Mouse (Mus musculus) heart, adult 2 months (tissue): ENCODE data around the gene Umodl1. TPM values are rescaled to one million over a fixed set of nuclear protein-coding genes. Genes with fewer than 3 reads are reported as not detected.

Experiments used
- DNase-seq, 2 experiments: peaks; one replicate each; pipeline ENCODE4 v3.0.0; 2021
- H3K27ac ChIP-seq: fragments of 200-600 bp; 2 replicates; pipeline ENCODE4 v1.8.1; 2022
- H3K27me3 ChIP-seq: fragments of 200-500 bp; 2 replicates; pipeline ENCODE4 v1.6.1; 2012; ENCODE audit warnings: mild to moderate bottlenecking, low read length, inconsistent platforms, mixed read lengths; ENCODE audit not compliant: control insufficient read depth, insufficient read depth
- H3K36me3 ChIP-seq: fragments of 200-500 bp; 2 replicates; pipeline ENCODE4 v1.6.1; 2012; ENCODE audit warnings: low read length, inconsistent platforms; ENCODE audit not compliant: control insufficient read depth, insufficient read depth
- H3K4me1 ChIP-seq: fragments of 200-500 bp; 2 replicates; pipeline ENCODE4 v1.6.1; 2011; ENCODE audit warnings: low read length; ENCODE audit not compliant: control insufficient read depth, insufficient read depth
- H3K4me3 ChIP-seq: fragments of 200-600 bp; 2 replicates; pipeline ENCODE4 v1.8.1; 2022
- H3K79me2 ChIP-seq: fragments of 200-500 bp; replicated peaks from 2 replicates; pipeline ENCODE4 v1.6.1; 2012; ENCODE audit warnings: mild to moderate bottlenecking, inconsistent platforms, low read length, moderate library complexity, mixed read lengths; ENCODE audit not compliant: control insufficient read depth, insufficient read depth
- H3K9ac ChIP-seq: fragments of 200-500 bp; 2 replicates; pipeline ENCODE4 v1.6.1; 2012; ENCODE audit warnings: low read depth, mild to moderate bottlenecking, control low read depth, inconsistent platforms, low read length, mixed read lengths
- CTCF ChIP-seq: fragments of 200-600 bp; IDR thresholded peaks from 2 replicates; pipeline ENCODE4 v1.8.1; 2022; ENCODE audit warnings: antibody characterized with exemption, mild to moderate bottlenecking, moderate library complexity
- EP300 ChIP-seq: fragments of 200-500 bp; IDR thresholded peaks from 2 replicates; pipeline ENCODE4 v1.6.1; 2011; ENCODE audit warnings: low read depth, low read length, control low read depth; ENCODE audit not compliant: insufficient read depth
- POLR2A ChIP-seq: fragments of 200-500 bp; IDR thresholded peaks from 2 replicates; pipeline ENCODE4 v1.6.1; 2011; ENCODE audit warnings: mild to moderate bottlenecking, low read depth, low read length, control low read depth; ENCODE audit not compliant: insufficient read depth
- WGBS: fragments of 180-500 bp; shearing (Covaris S2); methylation state at CpG from one replicate; pipeline ENCODE4 v1.1.7; 2018; 5-methylcytosine and 5-hydroxymethylcytosine counted together
- intact Hi-C: fragments of 180-260 bp; cut with DNase I; formaldehyde crosslinking; loops from one replicate; pipeline ENCODE4 v1.15.1; 2025
- polyA plus RNA-seq: library from polyadenylated mRNA; depleted of rRNA; stranded (reverse); fragments of >200 nt; gene quantifications from 2 replicates; pipeline ENCODE4 v1.2.3, GENCODE M21; 2012
- total RNA-seq, 2 experiments: library from RNA; stranded (reverse); gene quantifications; 2 replicates each; pipeline ENCODE4 v1.2.3; 2021

Gene Umodl1
- total and polyA plus RNA-seq, 3 experiments = not detected

- no peak for TF ChIP-seq POLR2A
- no peak for TF ChIP-seq EP300
- TF ChIP-seq CTCF = no peak
- no peaks in the 10 kb centered on the region for H3K4me1 ChIP-seq
- H3K27ac ChIP-seq = no peak overlapping the region
- 66% methylated on average over 9 of the region's 9 CpGs for whole genome bisulfite sequencing
- no peaks in the 10 kb centered on the region for H3K27me3 ChIP-seq
- intact Hi-C loops = no loop called here
- H3K9ac ChIP-seq = no peak overlapping the region
- no peak for DNase-seq
- no peaks in the 10 kb centered on the region for H3K36me3 ChIP-seq
- H3K4me3 ChIP-seq = no peak overlapping the region
- H3K79me2 ChIP-seq = no peaks in the 10 kb centered on the region
These were observed 74.5 kb downstream of the Umodl1 start for GRCm38 (mm10) chr17:31028821-31029370.

- intact Hi-C loops = no loop called here
- no peaks in the 10 kb centered on the region for H3K27me3 ChIP-seq
- H3K4me3 ChIP-seq = no peak overlapping the region
- 0 out of 2 replicates have a peak, but pooled peaks cover 2% of the 10 kb centered on the region for H3K4me1 ChIP-seq
- no peak for TF ChIP-seq CTCF
- TF ChIP-seq EP300 = no peak
- TF ChIP-seq POLR2A = no peak
- WGBS = 80% methylated on average over 4 of the region's 4 CpGs
- no peaks in the 10 kb centered on the region for H3K79me2 ChIP-seq
- no peaks in the 10 kb centered on the region for H3K36me3 ChIP-seq
- H3K9ac ChIP-seq = no peak overlapping the region
- no peak overlapping the region for H3K27ac ChIP-seq
- DNase-seq = no peak
These were observed 75.0 kb downstream of the Umodl1 start for GRCm38 (mm10) chr17:31029407-31029806.

DNA sequence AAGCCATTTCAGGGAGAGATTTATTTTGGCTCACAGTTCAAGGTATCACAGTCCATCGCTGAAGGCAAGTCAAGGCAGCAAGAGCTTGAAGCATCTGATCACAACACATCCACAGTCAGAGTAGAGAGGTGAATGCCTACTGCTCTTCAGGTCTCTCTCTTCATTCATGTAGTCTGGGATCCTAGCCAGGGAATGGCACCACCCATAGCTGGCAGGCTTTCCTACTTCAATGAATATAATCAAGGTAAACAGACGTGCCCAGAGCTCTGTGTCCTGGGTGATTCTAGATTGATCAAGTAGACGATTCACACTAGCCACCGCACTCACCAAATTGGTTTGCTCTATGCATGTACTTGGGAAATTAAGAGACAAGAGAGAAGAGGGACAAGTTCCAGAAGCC is 77.9 kb downstream of the Umodl1 start:
- Histone ChIP-seq H3K79me2 (no peaks in the 10 kb centered on the region), H3K4me1 (peaks cover 2% of the 10 kb centered on the region; the same call in 1 of the 2 replicates), H3K36me3 (no peaks in the 10 kb centered on the region), H3K9ac (no peak overlapping the region), H3K27me3 (no peaks in the 10 kb centered on the region), H3K4me3 (no peak overlapping the region), H3K27ac (no peak overlapping the region)
- DNase-seq = no peak
- WGBS = 76% methylated on average over 4 of the region's 4 CpGs
- TF ChIP-seq CTCF (no peak), POLR2A (no peak), EP300 (no peak)
- intact Hi-C loops = no loop called here

GRCm38 (mm10) chr17:31033251-31033650 is 78.8 kb downstream of the Umodl1 start:
- H3K79me2 ChIP-seq = no peaks in the 10 kb centered on the region
- H3K4me1 ChIP-seq = peaks cover 2% of the 10 kb centered on the region; the same call in 1 of the 2 replicates
- H3K9ac ChIP-seq = no peak overlapping the region
- WGBS = 63% methylated on average over 2 of the region's 2 CpGs
- H3K4me3 ChIP-seq = no peak overlapping the region
- H3K27me3 ChIP-seq = no peaks in the 10 kb centered on the region
- no peaks in the 10 kb centered on the region for H3K36me3 ChIP-seq
- DNase-seq = no peak
- intact Hi-C loops = no loop called here
- no peak overlapping the region for H3K27ac ChIP-seq
- no peak for TF ChIP-seq CTCF
- TF ChIP-seq POLR2A = no peak
- TF ChIP-seq EP300 = no peak

- 26% methylated on average over 5 of the region's 5 CpGs for WGBS
- Histone ChIP-seq H3K79me2 (no peaks in the 10 kb centered on the region), H3K4me3 (no peak overlapping the region), H3K27me3 (no peaks in the 10 kb centered on the region), H3K27ac (no peak overlapping the region), H3K36me3 (no peaks in the 10 kb centered on the region), H3K4me1 (peaks cover 2% of the 10 kb centered on the region; the same call in 1 of the 2 replicates), H3K9ac (no peak overlapping the region)
- no peak for DNase-seq
- TF ChIP-seq CTCF = no peak
- TF ChIP-seq EP300 = no peak
- TF ChIP-seq POLR2A = no peak
- intact Hi-C loops = no loop called here
These were observed 79.7 kb downstream of the Umodl1 start for GRCm38 (mm10) chr17:31034165-31034564.

DNA sequence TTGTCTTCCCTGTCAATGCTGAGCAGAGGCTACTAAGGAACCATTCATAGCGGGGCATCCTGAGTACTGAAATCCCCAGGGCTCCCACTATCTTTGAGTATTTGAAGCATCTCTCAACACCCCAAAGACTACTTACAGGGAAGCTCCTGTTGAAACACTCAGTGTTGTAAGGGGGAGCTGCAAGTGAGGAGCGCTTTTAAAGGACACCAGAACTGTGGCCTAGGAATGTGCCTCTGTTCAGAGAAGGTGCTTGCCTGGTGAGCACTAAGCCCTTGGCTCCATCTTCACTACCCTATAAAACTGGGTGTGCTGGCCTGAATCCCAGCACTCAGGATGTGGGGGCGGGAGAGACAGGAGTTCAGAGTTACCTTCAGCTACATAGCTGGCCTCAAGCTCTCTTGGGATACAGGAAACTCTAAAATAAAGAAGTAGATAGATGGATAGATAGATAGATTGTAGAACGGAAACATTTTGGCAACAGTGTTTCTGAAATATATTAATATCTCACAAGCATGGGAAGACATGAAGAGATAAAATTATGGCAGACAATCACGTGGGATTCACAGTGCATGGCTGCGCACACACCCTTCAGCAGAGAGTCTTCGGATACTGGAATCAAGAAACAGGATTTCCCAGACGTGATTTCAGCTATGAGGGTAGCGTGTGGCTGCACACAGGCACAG is 80.4 kb downstream of the Umodl1 start:
- intact Hi-C loops = no loop called here
- DNase-seq = no peak
- Histone ChIP-seq H3K27me3 (no peaks in the 10 kb centered on the region), H3K4me3 (no peak overlapping the region), H3K27ac (no peak overlapping the region), H3K36me3 (no peaks in the 10 kb centered on the region), H3K9ac (no peak overlapping the region), H3K79me2 (no peaks in the 10 kb centered on the region), H3K4me1 (peaks cover 3% of the 10 kb centered on the region; the same call in 1 of the 2 replicates)
- TF ChIP-seq POLR2A = no peak
- TF ChIP-seq EP300 = no peak
- TF ChIP-seq CTCF = no peak
- 46% methylated on average over 9 of the region's 9 CpGs for WGBS
